Mouse (Mus musculus) liver (tissue): Measurements from ENCODE around the gene Podxl2.

Experiments used
- DNase-seq: peaks from one replicate; pipeline ENCODE4 v3.0.0-alpha.2; 2020; ENCODE audit warnings: mixed read lengths

Gene Podxl2

DNA sequence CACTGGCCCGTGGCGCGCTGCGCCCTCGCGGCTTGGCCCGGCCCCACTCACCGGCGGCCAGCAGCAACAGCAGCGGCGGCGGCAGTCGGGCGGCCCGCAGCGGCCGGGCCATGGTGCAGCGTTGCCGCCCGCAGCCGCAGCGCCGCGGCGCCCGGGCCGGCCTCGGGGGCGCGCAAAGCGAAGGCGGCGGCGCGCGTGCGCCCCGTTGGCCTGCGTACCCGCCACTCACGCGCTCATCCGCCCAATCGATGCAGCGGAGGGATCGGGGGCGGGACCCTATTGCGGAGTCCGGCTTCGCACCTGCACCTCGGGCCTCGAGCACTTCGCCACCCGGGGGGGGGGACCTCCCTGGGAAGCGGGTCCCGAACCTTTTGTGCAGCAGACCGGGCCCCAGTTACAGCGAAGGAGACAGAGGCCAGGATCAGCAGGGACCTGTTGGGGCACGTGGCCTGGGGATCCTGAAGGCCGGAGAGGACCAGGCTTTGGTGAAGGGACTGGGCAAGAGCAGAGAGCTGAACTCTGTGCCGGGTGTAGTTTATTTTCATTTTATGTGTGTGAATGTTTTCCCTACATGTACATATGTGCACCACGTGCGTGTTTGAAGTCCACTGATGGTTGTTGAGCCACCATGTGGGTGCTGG lies at the start of gene Podxl2:
TSS of gene Podxl2 (minus strand) at position 177 of the 641 bp plus-strand sequence.
- peak; percentile 53 for DNase-seq

DNA sequence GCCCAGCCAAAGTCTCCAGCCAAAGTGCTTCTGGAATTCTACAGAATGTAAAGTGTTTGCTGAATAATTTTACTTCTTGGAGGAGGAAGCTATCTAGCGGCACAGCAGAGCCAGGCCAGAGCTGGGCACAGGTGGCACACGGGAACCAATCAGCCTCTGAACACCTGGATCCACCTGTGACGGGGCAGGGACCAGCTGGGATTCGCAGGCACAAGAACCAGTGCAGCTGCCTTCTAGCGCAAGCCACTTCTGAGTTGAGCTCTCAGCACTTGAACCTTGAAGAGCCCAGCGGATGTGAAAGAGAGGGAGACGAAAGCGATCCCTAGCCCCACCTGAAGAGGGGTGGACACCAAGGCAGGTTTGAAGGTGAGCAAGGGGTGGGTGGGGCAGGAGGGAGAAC lies 44.0 kb upstream of the Podxl2 start:
- DNase-seq = no peak

DNA sequence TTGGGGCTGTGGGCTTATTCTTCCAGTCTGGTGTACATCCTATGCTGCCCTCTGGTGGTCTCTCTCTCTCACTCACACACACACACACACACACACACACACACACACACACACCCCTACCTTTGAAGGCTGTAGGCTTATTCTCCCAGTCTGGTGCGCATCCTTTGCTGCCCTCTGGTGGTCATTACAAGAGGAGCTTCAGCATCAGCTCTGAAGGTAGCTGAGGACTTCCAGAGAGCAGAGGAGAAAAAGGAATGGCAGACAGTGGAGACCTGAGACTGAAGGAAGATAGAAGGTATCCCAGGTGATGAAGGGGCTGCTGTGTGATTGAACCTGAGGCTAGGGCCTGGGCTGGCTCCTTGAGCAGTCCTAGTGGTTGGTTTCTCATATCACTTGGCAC lies 41.3 kb upstream of the Podxl2 start:
- peak; percentile 82 for DNase-seq

DNA sequence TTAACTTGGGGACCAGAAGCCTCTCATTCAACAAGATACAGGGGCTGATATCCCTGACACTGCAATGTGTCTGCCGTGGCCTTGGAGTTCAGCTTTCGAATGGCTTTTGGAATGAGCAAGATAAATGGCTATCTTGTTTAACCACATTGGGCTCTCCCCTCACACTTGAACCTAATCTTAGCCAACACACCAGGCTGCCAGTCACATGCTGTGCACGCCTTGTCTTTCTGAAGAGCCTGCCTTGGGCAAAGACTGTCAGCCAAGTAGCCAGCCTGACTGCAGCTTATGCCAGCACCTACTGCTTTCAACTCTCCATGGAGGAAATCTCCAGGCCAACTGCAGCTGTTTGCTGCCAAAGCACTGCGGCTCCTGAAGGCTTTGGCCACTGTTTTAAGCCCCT lies 40.7 kb upstream of the Podxl2 start:
- DNase-seq = peak; percentile 88

DNA sequence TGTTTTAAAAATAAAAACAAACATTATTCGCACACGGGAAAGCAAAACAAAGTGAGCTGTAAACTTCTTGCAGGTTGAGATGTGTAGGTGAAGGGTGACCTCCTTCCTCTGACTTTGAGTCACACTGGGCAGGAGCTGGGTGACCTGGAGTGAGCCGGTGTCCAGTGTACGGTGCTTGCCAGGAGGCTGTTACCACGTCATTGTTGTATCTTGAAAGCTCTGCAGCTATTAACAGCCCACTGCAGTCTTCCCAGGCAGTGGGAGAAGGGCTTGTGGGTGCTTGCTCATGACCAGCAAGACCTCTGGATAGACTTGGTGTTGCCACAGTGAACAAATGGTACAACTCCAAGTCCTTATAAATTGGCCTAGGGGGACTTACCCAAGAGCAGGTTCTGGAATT lies 40.0 kb upstream of the Podxl2 start:
- no peak for DNase-seq

GRCm38 (mm10) chr6:88913440-88913839 lies 38.6 kb upstream of the Podxl2 start:
- no peak for DNase-seq

GRCm38 (mm10) chr6:88913022-88913421 lies 38.2 kb upstream of the Podxl2 start:
- DNase-seq = no peak

DNA sequence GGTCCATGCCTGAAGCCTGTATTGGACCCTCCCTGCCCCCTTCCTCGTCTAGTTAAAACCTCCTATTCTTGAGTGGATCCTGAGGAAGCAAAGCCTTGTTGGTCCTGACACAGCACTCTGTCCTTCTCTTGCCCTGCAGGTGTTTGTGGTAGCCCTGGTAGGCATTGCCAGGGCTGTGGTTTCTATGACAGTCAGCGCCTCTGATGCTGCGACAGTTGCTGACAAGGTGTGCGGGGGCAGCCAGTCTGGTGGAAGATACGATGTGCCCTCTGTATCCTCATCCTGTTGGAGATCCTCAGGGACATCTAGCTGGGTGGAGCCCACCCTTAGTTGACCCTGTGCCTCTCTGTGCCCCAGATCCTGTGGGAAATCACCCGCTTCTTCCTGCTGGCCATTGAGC lies 34.3 kb upstream of the Podxl2 start:
- DNase-seq = no peak

DNA sequence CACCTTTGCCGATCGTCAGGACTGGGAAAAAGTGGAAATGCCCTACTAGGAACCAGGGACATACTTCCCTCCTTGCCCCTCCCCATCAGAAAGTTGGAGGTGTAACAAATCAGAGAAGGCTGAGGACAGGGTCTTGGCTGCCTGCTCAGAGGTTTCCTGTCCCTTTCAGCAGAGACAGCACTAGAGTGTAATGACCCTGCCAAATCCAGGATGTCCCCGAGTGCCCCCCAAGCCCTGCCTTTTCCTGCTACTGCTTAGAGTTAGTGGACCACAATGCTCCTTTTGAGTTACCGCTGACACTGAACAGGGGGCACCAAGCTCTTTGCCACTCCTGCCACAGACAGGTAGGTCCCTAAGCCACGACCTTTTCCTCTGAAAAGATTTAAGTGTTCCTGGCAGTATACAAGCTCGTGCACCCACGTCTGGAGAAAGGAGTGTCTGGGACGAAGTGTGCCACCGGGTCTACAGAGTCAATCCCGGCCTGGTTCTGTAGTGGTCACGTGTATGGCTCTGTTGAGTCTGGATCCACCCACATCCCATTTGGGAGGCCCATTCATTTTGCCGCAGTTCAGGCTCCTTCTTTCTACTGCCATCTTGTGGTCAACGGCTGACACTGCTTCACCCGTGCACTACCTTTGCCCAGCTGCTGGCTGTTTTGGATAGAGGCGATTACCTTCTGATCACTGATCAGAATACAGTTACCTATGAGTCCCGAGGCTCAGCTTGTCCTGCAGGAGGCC lies 31.7 kb upstream of the Podxl2 start:
- peak; percentile 85 for DNase-seq

GRCm38 (mm10) chr6:88905042-88905441 lies 30.2 kb upstream of the Podxl2 start:
- no peak for DNase-seq

DNA sequence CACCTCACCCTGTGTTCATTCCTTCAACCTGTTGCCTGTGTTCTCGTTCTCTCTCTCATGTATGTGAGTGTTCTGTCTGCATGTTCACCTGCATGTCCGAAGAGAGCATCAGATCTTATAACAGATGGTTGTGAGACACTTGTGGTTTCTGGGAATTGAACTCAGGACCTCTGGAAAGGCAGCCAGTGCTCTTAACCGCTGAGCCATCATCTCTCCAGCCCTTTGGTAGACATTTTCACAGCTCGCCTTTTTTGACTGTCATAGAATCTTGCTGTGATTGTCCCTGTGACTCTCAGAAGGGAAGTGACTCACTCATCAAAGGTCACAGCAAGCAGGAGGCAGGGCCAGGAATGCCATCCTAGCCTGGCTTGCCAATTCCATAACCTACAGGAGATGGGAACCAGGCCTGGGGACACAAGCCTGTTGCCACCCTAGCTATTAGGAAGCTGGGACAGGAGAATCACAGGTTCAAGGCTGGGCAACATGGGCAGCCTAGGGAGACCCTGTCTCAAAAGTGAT lies 29.7 kb upstream of the Podxl2 start:
- no peak for DNase-seq

GRCm38 (mm10) chr6:88903708-88904107 lies 28.9 kb upstream of the Podxl2 start:
- DNase-seq = no peak

- DNase-seq = peak; percentile 97
These were observed 27.3 kb upstream of the Podxl2 start, which contains the start of gene Tpra1 for GRCm38 (mm10) chr6:88901947-88902820. Gene Tpra1 (plus strand): TSS chr6:88902251.

DNA sequence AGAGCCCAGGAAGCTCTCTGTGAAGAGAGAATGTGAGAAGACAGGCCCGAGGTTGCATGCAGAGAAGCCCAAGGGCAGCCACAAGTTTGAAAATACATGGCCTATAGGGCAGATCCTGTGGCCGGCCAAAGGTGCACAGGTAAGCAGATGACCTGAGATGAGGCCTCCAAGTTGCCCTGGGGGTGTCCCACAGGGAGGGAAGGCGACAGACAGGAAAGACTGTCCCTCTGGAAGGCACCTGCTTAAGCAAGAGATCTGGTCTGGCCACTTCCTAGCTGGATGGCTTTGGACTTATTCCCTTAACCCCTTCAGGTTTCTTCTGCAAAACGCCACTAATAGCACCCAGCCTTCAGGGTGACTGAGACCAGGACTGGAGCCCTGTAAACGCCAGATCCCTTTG lies 26.6 kb upstream of the Podxl2 start:
- no peak for DNase-seq

DNA sequence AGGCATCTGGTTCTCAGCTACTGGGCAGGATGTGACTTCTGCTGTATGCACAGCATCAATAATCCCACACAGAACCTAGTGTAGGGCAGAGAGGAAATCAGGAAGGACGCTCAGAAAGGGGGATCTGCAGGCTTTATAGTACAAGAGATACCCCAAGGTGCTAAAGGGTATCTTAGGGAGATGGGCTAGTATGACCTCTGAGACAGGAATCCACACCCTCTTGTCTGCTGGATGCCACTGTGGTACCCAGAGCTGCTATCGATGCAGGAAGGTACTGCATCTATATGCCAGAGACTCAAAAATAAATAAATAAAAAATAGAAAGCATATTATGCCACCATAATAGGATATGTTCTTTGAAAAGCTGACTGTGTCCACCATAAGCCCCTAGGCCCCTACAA lies 24.8 kb upstream of the Podxl2 start:
- DNase-seq = no peak

- no peak for DNase-seq
These were observed 24.2 kb upstream of the Podxl2 start for GRCm38 (mm10) chr6:88899086-88899485.

DNA sequence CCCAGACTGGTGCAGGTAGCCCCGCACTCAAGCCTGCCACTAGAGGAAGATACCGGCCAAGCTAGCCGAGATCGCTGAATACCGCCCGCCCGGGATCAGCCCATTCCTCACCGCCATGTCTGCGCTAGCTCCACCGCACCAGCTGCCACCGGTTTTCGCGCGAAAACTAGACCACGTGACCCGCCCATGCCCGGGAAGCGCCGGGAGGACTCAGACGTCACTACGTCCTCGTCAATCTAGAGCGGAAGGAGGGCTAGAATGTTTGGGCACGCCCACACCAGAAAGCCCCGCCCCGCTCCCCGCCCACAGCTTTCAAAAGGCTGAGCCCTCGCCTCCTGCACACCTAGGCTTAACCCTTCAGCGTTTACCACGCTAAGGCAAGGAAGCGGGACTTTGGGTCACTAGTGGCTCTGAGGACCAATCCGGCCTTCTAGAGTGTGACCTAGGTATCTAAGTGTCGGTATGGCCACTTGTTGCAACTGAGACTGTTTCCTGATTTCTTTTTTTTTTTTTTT lies 23.7 kb upstream of the Podxl2 start, which contains the start of gene Mcm2:
TSS of gene Mcm2 (minus strand) at position 247 of the 515 bp plus-strand sequence.
- peak; percentile 99 for DNase-seq

DNA sequence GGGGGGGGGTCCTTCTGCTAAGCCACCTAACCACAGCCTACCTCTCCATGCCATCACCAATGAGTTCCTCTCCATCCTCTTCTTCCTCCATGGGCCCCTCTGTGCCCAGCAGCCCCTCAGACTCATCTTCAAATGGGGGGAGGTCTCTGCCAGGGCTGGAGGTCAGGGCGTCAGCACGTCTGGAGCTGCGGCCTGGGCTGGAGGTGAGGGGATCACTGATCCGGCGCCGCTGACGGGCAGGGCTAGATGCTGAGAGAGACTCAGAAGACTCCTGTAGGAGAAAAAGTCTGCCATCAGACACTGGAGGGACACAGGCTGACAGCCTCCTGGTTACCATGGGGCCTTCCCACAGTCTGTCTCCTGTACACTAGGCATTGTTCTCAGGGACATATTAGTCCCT lies 22.4 kb upstream of the Podxl2 start:
- no peak for DNase-seq

DNA sequence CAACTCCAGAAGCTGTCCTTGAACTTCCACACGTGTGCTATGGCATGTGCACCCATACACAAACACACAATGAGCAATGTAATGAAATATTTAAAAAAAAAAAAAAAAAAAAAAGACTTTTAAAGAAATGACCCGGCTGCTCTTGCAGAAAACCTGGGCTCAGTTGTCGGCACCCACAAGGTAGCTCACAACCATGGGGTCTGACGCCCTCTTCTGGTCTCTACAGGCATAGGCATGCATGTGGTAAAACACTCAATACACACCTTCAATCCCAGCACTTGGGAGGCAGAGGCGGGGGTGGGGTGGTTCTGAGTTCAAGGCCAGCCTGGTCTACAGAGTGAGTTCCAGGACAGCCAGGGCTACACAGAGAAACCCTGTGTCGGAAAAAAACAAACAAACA lies 21.1 kb upstream of the Podxl2 start:
- no peak for DNase-seq

GRCm38 (mm10) chr6:88893559-88893958 lies 18.7 kb upstream of the Podxl2 start:
- peak; percentile 74 for DNase-seq

- no peak for DNase-seq
These were observed 16.0 kb upstream of the Podxl2 start for GRCm38 (mm10) chr6:88890832-88891231.

DNA sequence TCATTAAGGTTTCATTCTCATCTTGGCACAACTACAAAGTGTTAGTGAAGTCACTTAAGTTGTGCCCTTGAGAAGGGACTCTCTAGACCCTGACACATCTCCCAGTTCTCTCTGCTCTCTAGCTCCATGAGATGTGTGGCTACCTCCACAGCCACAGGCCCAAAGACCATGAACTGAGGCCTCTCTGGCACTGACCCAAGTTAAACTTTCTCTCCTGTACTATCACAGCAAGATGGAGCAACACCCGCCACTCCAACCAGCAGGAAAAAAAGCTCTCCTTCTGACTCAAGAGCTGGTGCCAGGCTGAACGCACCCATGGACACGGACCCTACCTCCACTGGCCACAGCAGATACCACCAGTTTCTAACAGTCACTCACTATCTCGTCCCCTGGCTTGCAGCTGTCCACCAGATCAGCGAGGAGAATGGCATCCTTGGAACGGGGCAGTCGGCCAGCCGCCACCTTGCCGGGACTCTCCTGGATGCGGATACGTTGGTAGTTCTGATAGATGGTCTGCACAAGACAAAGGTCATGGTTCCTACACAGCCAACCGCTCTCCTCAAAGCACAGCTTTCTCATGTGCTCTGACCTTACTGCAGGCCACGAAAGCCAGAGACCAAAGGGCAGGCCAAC lies 14.7 kb upstream of the Podxl2 start:
- no peak for DNase-seq
